Mouse (Mus musculus): ENCODE measurements around the gene Retn.

The Retn gene

GRCm38 (mm10) chr8:3655526-3655925 lies at the start of gene Retn:
Retn (plus strand) TSS chr8:3655770.
- TF ChIP-seq GATA4 (IDR thresholded peaks at IDR 0.05; ENCODE audit: insufficient replicate concordance, low read length) = no peak

GRCm38 (mm10) chr8:3606593-3606992 lies 49.0 kb upstream of the Retn start:
- TF ChIP-seq GATA4 (IDR thresholded peaks at IDR 0.05; ENCODE audit: insufficient replicate concordance, low read length) = no peak

DNA sequence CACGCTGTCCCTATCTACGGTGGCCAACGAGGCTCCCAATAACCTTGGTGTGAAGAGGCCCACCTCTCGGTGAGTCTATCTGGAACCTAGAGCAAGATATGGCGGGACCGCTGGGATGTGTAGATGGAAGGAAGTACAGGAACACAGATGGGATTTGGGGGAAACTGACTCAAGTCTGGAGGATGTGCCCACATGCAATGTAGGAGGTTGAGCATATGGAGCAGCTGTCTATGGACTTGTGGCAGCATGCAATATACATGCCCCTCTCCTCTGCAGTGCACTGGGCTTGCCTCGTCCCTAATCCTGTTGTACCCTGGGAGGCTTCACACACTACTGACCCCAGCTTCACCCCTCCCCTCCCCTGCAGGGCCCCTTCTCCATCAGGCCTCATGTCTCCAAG lies 47.7 kb upstream of the Retn start:
- no peak for TF ChIP-seq GATA4 (IDR thresholded peaks at IDR 0.05; ENCODE audit: insufficient replicate concordance, low read length)

DNA sequence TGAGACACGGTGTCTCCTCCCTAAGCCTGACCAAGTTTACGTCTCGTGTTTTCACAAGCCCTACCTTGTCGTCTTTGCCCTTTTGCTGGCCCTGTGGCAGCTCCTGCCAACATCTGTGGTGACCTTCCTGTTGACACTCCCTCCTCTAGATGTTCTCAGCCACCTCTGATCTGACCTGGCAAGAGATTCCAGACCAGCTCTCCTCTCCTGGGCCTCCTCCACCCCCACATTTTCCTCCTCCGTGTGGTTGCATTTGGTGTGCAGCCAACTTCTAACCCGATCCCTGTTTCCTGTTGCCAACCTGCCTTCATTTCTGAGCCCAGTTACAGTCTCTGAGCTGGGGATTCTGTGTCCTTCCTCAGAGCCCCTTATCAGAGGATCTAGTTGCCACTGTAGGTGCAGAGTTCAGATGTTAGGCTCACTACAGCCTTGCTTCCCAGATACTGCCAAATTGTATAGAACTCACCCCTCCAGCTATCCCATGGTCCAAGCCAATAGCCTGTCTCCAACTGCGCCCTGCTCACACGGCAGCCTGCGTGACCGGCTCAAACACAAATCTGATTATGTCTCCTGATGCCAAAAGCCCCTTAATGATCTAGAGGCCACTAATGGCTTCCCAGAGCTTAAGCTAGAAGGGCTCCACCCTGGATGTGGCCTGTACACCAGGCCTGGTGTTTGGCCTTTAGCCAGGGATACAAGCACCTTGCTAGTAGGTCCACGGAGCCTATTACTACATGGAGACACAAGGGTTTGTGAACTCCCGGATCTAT lies 46.3 kb upstream of the Retn start:
- no peak for TF ChIP-seq GATA4 (IDR thresholded peaks at IDR 0.05; ENCODE audit: insufficient replicate concordance, low read length)

DNA sequence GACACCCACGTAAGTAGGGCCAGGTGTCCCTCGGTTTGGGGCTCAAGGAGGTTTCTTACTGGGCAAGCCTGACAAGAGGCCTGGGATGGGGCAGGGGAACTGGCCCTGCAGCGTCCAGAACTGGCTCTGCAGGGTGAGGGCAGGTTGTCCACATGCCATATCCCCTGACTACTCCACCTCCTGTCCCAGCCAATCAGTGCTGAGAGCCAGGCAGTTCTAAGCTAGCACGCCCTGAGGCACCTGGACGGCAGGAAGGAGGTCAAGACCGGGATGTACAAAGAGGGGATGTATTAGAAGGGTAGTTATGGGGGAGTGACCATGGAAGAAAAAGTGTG lies 45.8 kb upstream of the Retn start:
- no peak for TF ChIP-seq GATA4 (IDR thresholded peaks at IDR 0.05; ENCODE audit: insufficient replicate concordance, low read length)

- no peak for TF ChIP-seq GATA4 (IDR thresholded peaks at IDR 0.05; ENCODE audit: insufficient replicate concordance, low read length)
Measured at GRCm38 (mm10) chr8:3621199-3621970, 34.2 kb upstream of the Retn start, which contains the start of the genes Xab2 and Pet100. Xab2 (minus strand) TSS chr8:3621316. Pet100 (plus strand) TSS chr8:3621548.

DNA sequence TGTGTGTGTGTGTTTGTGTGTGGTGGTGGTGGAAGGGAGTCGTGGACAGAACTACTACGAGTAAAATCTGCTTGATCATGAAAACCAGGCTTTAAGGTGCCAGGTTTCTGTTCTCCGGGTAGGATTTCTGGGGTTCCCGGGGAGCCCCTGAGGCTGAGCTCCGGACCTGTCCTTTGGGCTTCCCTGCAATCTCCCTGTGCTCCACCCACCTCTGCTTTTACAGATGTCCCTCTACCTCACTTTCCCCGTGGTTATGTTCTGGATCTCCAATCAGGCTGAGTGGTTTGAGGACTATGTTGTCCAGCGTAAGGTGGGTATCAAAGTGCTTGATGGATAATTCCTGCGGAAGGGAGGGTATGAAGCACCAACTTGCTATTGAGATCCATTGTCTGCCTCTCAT lies 33.5 kb upstream of the Retn start:
- TF ChIP-seq GATA4 (IDR thresholded peaks at IDR 0.05; ENCODE audit: insufficient replicate concordance, low read length) = no peak

DNA sequence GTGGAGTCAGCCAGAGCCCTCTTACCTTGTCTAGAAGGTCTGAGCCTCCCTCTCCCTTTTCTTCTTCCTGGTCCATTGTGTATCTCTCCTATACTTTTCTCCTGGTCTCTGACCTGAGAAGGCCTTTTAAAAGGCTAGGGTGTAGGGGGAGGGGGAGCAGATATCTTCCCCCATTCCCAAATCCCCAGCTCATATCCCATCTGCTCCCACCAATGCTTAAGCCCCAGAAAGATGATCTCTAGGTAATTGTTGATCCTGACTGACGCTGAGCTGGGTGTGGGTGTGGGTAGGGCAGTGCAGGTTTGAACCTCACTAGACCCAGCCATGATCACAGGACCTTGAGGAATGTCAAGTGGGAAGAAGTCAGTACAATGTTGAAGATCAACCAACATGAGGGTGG lies 30.1 kb upstream of the Retn start, which contains the start of gene Pcp2:
Gene Pcp2, minus strand, starts transcription at position 101 of the 400 bp plus-strand sequence.
- no peak for TF ChIP-seq GATA4 (IDR thresholded peaks at IDR 0.05; ENCODE audit: insufficient replicate concordance, low read length)

DNA sequence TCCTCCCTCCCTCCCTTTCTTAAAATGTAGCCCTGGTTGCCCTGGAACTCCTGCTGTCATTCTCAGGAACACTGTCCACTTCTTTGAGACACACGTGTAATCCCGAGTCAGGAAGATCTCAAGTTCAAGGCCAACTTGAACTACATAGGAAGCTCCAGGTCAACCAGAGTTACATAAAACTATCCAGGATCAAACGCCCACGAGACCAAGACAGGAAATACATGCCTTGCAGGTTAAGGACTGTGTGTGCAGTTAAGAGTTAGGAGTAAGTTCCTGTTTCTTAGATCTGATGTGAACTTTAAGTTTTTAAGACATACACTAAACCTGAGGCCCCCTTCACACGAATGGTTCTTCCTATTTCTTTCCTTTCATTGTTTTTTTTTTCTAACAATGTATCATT lies 28.6 kb upstream of the Retn start:
- no peak for TF ChIP-seq GATA4 (IDR thresholded peaks at IDR 0.05; ENCODE audit: insufficient replicate concordance, low read length)

- no peak for TF ChIP-seq GATA4 (IDR thresholded peaks at IDR 0.05; ENCODE audit: insufficient replicate concordance, low read length)
Measured at GRCm38 (mm10) chr8:3628014-3628413, 27.6 kb upstream of the Retn start.

GRCm38 (mm10) chr8:3630647-3631477 lies 24.7 kb upstream of the Retn start, which contains the start of gene Stxbp2:
Stxbp2 (plus strand) TSS chr8:3630955.
- no peak for TF ChIP-seq GATA4 (IDR thresholded peaks at IDR 0.05; ENCODE audit: insufficient replicate concordance, low read length)

GRCm38 (mm10) chr8:3631478-3631875 lies 24.1 kb upstream of the Retn start:
- no peak for TF ChIP-seq GATA4 (IDR thresholded peaks at IDR 0.05; ENCODE audit: insufficient replicate concordance, low read length)

- TF ChIP-seq GATA4 (IDR thresholded peaks at IDR 0.05; ENCODE audit: insufficient replicate concordance, low read length) = no peak
Measured at GRCm38 (mm10) chr8:3645804-3646203, 9.8 kb upstream of the Retn start.

GRCm38 (mm10) chr8:3646824-3647531 lies 8.6 kb upstream of the Retn start:
- no peak for TF ChIP-seq GATA4 (IDR thresholded peaks at IDR 0.05; ENCODE audit: insufficient replicate concordance, low read length)

DNA sequence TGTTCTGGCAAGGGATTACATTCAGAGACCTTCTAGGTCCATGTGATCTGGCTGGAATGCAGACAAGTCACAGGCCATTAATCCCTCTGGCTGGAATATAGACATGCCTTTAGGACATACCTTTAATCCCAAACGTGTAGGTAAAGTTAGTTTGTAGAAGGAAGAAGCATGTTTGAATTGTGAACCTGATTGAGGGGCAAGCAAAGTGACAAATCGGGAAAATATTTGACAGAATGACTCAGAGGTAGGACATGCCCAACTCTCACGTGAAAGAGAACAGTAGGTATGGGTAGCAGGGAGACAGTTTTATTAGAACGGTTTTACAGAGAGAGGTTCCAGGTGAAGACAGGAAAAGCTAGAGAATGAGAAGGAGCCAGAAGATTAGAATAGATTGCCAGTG lies 8.0 kb upstream of the Retn start:
- TF ChIP-seq GATA4 (IDR thresholded peaks at IDR 0.05; ENCODE audit: insufficient replicate concordance, low read length) = no peak
